Mouse (Mus musculus): ENCODE data around the gene Klhl10.
A peak's percentile ranks its signal among the peaks of the same experiment; 100 is the strongest.

Klhl10 gene

DNA sequence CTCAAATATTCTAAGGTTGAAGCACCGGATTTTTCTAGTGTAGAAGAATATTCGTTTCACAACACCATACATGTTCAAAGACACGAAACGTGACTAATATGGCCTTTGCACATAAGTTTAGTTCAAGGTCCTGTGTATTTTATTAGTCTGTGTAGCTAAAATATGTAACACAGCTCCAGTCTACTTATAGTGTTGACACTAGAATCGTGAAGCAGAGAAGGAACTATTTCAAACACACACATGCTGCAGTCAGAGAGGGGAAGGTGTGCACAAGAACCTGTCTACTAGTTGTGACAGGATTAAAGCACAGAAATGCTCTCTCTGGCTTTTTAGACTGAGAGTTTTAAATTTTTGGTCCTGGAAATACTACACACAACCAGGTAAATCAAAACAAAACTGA is 16.0 kb downstream of the Klhl10 start:
- DNase-seq (ENCODE audit: low read depth, low spot score): no peak

DNA sequence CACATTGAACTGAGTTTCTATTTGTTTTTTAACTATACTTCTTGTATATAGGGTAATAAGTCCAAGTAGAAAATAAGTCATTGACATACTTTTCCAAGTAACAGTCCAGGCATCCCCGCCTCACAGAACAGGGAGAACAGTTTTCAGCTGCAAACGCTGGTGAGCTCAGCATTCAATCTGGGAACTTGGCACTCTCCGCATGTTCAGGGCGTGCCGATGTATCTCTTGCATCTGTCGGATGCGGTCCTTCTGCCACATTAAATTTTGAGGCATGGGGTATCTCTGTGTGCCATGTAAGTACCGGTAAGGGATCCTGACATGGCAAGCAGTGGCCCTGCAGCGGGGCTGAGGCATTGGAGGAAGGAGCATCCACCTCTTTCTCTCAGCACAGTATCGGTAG is 21.0 kb downstream of the Klhl10 start:
- DNase-seq (ENCODE audit: low read depth, low spot score): no peak

DNA sequence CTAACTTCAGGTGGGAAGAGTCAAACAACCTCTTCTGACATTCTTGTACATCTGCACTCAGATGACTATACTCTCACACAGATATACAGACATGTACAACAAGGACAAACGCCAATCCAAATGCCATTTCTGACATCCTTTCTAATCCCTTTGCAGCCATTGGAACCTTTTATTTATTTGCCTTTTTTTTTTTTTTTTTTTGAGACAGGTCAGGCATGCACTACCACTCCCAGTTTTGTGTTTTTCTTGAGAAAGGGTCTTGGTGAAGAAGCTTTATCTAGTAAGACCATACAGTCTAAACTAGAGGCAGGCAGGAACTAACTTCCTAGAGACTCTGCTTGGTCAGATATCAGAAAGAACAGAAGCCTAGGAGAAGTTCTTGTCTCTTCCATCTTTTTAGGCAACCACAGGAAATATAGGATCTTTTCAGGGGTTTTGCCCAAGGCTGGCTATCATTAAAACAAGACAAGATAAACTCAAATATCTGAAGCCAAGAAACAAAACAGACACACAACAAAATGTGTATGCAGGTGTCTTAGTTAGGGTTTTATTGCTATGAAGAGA is 23.6 kb downstream of the Klhl10 start:
- no peak for DNase-seq (ENCODE audit: low read depth, low spot score)

DNA sequence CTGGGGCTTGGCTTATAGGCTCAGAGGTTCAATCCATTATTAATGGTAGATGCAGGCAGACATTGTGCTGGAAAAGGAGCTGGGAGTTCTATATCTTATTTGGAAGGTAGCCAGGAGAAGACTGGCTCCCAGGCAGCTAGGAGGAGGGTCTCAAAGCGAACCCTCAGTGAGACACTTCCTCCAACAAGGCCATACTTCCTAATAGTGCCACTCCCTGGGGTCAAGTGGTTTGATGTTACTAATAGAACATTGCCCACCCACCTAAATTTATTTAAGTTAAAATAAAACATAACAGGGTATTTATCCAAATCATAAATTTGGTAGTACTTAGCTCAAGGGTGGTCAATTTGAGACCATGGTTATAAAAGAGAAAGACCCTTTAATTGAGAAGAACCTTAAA is 24.1 kb downstream of the Klhl10 start:
- DNase-seq (ENCODE audit: low read depth, low spot score): no peak

DNA sequence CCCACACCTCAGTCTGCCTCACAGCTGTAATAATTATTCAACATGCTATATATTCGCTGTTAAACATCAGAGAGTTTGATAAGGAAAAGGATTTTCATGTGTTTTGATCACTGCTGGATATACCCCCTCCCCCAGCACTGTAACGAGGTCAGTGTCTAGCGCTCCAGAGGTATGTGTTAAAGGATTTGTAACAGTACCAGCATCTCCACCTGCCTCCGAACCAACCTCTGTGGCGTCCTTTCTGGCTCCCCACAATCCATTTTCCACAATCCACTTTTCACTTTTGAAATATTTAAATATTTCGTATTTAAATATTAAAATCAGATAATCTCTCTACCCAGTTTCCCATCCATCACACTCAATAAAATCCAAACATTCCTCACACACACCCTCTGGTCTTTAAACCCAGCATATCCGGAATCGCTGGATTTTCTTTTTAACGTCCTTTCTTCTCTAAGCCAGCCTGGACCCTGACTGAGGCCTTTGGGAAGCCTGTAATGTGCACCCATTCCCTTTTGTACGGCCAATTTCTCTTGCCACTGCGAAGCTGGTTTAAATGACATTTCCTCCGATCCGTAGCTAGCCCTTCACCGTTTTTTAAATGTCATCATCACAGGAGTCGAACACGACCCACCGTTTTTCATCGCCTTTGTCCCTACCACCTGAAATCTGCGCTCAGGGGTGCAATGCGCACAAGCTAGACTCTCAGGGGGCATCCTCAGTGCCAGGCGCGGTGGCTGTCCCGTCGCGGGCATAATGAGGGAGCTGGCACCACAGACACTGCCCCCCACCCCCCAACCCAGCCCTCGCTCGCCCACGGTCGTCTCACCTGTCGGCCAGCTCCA is 29.9 kb downstream of the Klhl10 start:
- peak; percentile 19 for DNase-seq (ENCODE audit: low read depth, low spot score)

DNA sequence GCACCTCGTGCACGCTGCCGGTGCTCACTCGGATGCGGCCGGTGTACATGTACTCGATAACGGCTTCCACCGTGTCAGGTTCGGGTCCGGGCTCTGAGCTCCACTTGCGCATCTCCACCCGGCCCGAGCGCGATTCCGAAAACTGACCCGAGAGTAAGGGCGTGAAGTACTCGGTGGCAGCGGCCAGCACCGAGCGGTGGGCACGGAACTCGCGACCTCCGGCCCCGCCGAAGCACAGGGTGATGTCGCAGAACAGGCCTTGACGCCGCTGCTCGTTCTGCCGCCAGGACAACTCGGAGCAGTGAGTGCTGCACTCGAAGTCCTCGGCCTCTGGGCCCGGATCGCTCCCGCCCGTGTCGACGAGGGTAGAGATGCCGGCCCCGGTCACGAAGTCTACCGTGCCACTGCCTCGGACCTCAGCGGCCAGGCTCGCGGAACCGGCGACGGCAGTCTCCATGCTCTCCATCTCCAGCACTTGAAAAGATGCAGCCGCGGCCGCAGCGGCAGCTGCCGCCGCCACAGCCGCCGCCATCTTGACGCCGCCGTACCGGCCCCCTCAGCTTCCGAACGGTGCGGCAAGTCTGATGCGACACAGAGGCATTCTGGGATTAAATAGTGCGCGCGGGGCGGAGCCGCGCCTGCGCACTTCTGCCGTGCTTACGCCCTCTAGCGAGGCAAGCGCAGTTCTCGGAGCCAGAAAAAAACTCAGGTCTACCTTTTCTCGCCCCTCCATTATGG is 30.6 kb downstream of the Klhl10 start, which contains the start of gene Klhl11:
TSS of gene Klhl11 (minus strand) at position 545 of the 738 bp plus-strand sequence.
- DNase-seq (ENCODE audit: low read depth, low spot score): peak; percentile 89

DNA sequence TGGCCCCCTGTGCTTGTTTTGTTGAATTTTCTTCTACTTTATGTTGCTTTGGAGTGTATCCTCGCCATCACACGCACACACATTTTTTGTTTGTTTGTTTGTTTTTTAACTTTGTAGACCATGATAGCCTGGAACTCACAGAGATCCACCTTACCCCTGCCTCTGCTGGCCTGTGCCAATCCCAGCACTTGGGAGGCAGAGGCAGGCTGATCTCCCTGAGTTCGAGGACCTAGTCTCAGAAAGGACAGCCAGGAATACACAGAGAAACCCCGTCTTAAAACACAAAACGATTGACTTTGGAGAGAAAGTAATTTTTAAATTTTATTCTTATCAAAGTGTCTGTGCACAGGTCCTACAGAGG is 31.2 kb downstream of the Klhl10 start:
- no peak for DNase-seq (ENCODE audit: low read depth, low spot score)

DNA sequence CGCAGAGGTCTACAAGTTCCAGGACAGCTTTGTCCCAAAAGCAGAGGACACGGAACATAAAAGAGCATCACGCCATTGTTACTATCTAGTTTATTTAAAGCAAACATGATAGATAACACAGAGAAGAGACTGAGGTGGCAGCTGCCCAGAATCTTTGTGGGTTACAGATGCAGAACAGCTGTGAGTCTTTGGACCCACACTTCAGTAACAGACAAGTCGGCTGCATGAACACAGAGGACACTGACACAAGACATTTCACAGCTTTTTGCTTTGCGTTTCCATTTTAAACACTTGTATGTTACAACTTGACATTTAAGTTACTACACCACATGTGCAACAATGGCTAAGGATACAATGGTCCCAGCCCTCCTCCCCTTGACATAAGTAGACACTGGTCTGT is 34.6 kb downstream of the Klhl10 start:
- no peak for DNase-seq (ENCODE audit: low read depth, low spot score)

DNA sequence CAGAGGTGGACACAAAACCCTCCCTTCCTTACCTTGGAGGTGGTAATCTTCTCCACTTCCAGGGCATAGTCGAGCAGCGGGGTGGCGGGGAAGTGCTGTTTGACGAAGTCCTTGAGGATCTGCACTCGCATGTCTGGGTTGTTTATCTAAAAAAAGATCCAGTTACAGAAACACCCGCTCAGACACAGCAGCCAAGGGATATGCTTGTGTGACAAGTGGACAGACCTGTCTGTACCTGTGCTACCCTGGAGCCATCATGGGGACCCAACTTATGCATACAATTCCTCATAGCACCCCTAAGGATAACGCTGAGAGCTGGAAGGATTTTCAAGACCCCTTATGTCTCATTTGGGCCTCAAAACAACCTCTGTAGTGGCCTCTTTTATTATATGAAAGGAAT is 37.4 kb downstream of the Klhl10 start:
- DNase-seq (ENCODE audit: low read depth, low spot score): no peak

DNA sequence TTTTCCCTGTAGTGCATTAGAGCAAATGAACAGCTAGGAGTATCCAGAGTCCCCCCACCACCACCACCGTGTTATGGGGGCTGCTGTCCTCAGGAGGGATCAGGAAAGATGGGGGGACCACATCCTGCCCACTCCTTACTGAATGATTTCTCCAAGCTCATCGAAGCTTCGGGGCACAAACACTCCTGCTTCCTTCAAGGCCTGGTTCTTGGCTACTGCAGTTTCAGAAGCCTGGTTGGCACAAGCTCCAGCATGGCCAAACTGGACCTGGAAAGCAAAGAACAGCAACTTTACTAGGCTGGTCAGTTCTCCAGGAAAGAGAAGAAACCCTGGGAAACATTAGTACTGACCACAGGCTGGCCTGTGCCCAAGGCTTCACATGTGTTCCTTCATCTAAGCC is 42.7 kb downstream of the Klhl10 start:
- DNase-seq (ENCODE audit: low read depth, low spot score): no peak

DNA sequence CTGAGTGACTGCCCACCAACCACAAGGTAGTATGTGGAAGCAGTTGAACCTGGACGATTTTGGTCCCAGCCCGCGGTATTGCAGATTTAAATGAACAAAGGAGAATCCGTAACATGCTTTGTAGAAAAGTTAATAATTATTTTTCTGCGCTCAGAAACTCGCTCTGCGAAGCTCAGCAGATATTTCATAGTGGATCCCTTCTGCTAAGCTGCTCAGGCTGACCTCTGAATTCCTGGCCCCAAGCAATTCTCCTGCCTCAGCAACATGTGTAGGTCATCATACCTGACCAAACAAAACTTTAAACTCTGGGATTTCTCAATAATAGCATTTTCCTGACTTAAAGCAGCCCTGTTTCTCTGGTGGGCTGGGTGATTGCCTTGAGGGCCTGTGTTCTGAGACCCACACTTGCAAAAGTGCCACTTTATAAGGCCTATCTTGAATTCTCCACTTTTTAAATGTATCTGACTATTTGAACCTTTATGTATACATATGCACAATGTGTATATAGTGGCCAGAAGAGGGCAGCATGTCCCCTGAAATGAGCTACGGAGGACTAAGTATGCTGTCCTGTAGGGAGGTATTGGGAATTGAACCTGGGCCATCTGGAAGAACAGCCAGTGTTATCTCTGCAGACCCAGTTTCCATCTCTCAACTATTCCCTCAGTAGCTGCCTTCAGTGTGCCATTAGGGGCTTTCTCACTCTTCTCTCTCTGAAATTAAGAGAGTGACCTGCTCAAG is 44.3 kb downstream of the Klhl10 start:
- DNase-seq (ENCODE audit: low read depth, low spot score): peak; percentile 74

DNA sequence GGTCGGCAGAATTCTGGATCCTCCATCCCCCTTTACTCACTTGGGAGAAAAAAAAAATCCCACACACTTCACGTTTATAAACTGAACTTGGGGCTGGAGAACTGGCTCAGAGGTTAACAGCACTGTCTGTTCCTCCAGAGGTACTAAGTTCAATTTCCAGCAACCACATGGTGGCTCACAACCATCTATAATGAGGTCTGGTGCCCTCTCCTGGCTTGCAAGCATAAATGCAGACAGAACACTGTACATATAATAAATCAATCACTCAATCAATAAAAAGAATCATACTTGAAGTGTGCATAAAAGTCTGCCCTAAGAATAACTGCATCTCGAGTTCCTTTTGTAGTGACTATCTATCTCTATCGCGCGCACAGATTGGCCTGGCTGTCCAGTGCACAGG is 49.2 kb downstream of the Klhl10 start:
- peak; percentile 21 for DNase-seq (ENCODE audit: low read depth, low spot score)

DNA sequence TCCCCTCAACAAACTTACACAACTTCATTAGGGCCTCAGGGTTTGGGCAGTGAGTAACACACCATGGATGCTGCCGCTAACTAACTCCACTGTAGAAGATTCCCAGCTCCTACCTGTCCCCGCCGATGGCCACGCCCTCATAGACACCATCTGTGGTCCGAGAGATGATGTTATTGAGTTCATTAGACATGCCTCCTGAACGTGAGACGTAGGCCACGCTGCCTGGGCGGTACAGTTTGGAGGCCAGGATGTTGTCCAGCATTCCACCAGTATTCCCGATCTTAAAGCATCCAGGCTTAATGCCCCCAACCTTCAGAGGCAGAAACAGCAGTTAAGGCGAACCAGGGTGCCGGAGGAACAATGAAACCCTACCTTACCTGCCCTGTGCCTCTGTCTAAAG is 52.1 kb downstream of the Klhl10 start:
- no peak for DNase-seq (ENCODE audit: low read depth, low spot score)

DNA sequence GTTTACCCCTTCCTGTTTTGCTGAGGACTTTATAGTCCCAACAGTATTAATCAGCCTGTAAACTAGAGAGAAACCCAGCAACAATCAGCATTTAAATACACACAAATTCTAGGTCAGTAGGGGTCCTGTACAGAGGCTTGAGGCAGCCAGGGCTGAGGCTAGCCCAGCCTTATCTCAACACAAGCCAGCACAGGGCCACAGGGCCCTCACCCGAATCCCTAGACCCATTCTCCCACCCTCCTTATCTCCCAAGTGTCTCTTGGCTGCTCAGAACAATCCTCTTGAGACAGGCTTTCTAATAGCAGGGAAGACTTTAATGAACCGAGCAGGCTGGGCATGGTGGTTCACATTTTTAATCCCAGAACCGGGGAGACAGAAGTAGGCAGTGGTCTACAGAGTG is 58.5 kb downstream of the Klhl10 start:
- no peak for DNase-seq (ENCODE audit: low read depth, low spot score)

DNA sequence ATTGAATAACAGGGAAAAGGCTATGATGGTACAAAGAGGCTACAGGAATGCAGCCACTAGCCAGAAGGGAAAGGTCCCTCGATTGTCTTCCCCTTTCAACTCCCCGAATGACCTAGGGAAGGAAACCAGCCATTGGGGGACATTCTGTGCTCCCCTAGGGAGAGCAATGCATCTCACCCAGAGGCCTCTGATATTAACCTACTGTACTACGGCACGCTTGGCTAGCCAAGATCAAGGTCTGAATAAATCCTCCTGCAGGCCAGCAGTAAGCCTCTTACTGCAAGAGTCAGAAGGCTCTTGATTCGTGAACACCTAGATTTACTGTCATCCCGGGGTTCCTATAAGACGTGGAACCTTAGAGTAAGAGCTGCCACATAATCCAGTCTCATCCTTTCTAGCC is 58.9 kb downstream of the Klhl10 start:
- no peak for DNase-seq (ENCODE audit: low read depth, low spot score)

DNA sequence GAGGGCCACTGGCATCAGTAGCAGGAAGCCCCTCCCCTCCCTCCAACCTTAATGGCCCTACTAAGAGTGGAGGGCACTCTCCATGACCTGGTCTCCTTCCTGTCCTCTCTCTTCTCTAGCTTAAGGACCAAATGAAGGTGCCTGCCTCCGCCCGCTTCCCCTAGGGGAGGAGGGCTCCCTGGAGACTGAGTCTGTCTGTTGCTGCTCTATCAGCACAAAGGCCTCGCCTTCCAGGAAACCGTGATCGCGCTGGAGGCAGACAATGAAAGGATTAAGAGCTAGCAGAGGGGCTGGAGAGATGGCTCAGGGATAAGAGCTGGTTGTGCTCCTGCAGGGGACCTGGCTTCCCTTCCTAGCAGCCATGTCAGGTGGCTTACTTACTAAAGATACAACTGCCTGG is 59.6 kb downstream of the Klhl10 start:
- no peak for DNase-seq (ENCODE audit: low read depth, low spot score)

DNA sequence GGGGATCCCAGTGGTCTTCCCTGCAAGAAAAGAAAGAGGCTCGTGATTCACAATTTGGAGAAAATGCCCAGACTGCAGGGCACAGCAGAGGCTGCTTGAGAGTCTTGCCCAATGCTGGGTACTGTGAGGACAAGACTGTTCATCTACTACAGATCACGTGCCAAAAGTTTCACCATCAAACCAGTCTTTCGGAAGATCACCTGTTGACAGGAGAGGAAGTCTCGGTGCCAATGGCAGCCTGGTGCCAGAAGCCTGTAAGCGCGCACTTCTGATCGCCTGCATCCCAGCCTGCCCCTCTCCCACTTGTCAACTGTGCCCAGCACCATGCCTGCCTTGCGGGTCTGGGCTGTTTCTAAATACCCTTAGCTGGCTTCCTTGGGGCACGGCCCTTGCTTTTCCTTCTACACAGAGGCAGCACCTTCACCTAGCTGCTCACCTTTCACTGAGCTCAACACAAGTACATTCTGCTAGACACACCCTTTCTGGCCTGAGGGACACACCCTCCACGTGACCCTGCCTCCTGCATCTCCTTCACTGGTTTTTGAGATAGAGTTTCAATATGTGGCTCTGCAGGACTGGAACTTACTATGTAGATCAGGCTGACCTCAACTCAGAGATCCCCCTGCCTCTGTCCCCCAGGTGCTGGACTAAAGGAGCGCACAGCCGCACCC is 63.4 kb downstream of the Klhl10 start:
- no peak for DNase-seq (ENCODE audit: low read depth, low spot score)

DNA sequence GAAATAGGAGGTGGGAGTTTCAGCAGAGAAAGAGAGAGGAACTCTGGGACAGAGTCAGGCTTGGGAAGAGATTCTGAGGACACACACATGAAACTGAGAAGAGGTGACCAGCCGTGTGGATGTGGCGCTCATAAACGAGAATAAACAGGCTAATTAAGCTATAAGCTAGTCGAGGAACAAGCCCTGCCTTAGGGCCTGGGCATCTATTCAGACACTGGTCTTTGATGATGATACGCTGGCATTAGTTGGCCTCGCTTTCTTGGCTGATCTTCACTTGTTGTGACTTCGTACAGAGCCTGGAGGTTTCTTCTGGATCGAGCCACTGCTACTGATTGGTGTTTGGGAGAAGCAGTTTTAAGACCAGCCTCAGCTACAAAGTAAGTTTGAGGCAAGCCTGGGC is 64.3 kb downstream of the Klhl10 start:
- DNase-seq (ENCODE audit: low read depth, low spot score): no peak
